Mouse (Mus musculus) liver, adult 2 months (tissue): Measurements from ENCODE around the gene Slc50a1.

Experiments used
- CTCF ChIP-seq: fragments of 200-500 bp; IDR thresholded peaks from 2 replicates; pipeline ENCODE4 v1.5.1; 2011; ENCODE audit warnings: low read depth, low read length, control low read depth
- POLR2A ChIP-seq: fragments of 200-500 bp; IDR thresholded peaks from 2 replicates; pipeline ENCODE4 v1.6.1; 2011; ENCODE audit warnings: low read length, control low read depth; ENCODE audit not compliant: insufficient read depth; ENCODE audit errors: extremely low read depth

DNA sequence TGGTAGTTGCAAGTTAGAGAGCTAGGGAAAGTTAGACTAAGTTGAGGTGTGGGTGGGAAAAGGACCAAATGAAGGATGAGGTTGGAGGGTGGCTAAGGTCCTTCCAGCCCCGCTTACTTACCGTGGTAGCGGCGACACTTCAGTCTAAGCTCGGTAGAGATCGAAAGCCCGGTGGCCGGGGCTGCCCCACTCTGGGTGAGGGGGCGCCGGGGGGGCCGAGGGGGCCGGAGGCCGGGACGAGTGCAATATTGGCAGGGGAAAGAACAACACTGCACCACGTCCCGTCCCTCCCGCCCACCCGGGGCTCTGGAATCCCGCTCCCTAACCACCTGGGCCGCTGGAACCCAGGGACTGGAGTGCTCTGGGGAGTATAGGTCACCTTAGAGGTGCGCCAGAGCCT is 43.5 kb downstream of the Slc50a1 start, which contains the start of gene Mtx1:
- no peak for TF ChIP-seq CTCF
- TF ChIP-seq POLR2A, result no peak
